Mouse (Mus musculus) right cerebral cortex, adult 2 months (tissue): ENCODE measurements at regions not wholly inside any gene's neighbourhood (a gene's known extent, or its start where the extent isn't known, plus 50 kb on each side); places are given as distances from the start of the nearest gene placed in this dataset.

Source experiments
- DNase-seq, 2 experiments: peaks; one replicate each; pipeline ENCODE4 v3.0.0; 2021 to 2022; ENCODE audit warnings: low spot score in 2 of 2

DNA sequence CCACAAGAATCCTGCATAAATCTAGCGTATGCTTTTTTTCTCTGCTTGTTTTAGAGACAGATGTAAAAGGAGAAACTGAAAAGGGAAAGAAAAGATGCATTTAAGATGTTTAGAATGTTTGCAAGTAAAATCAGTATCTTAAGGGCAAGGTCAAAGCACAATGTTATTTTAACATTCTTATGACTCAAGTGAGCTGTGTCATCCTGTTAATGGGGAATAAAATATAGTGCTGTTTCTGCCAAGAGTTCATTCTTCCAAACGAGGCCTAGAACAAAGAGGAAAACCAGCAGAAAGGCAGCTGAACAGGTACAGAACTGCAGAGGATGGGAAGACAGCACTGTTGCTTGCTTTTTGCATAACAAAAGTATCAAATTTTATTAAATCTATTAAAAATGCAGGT is 156.7 kb upstream of the Tmtc1 start:
- DNase-seq, result no peak

DNA sequence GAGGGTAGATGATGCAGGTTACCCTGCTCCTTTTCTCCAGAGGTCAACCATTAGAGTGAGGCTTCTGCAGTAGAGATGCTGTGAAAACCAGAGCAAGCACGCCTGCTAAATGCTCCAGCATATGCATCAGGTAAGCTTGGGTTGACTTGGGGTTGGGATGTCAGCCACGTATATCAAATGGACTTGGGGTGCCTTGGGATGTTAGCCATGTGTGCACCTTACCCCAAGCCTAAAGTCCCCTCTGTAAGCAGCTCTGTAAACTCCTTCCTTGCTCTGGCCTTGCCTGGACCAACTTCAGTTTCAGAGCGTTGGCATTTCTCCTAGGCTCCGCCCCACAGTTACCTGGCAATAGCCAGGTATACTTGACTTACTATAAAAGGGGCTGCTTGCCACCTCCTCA is 155.3 kb upstream of the Tmtc1 start:
- DNase-seq, result no peak

DNA sequence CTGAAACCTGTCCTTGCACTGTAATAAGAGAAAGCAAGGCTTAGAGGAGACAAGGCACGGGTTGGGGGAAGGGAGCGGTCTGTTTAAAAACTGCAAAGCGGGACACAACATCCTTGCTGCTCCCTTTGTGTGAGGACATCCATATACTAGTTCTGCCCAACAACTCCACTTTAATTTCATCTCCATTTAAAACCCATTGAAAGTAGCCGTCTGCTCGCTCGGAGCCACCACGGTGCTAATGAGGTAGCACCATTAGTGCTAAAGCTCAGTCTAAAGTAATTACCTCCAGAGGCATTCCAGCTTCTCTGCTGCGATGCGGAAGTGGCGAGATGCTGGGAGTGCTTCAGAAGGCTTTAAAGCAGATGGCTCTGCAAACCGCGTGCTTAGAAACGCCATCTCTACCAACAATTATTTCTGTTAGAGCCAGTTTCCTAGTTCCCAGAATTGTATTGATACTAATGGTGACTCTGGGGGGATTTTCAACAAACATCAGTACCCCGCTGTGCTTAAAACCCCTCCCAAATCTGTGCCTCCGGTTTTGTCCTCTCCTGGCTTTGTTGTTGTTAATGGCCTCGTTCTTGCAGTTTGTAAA is 154.7 kb upstream of the Tmtc1 start:
- DNase-seq, result peak; percentile 18 to 29

DNA sequence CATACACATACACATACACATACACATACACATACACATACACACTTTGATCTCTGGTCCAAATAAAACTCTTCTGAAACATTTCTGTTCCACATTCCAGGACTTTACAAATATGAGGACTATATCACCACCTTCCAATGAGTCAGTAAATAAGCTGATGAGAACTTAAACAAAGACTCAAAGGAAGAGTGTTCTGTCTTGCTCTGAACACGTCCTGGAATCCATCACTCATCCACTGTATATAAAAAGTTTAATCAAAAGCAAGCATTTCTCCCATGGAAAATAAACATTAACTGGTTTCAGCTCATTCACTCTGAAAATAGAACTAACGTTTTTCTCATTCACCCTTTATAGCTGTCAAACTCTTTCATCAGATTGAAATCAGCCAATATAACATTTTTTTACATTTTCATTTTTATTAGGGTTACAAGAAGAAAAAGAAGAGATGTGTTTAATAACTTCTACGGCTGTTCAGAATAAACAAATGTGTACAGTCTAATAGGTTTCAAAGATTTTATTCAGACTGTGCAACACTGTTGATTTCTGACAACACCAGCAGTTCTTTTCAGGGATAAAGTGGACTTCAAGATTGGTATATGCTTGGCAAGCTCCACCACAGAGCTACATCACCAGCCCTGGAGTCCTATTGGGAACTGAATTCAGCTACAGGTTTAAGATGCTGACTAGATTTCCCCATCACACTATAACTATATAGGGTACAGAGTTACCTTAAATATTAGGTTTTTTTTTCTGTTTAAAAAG is 151.0 kb upstream of the Tmtc1 start:
- no peak for DNase-seq

DNA sequence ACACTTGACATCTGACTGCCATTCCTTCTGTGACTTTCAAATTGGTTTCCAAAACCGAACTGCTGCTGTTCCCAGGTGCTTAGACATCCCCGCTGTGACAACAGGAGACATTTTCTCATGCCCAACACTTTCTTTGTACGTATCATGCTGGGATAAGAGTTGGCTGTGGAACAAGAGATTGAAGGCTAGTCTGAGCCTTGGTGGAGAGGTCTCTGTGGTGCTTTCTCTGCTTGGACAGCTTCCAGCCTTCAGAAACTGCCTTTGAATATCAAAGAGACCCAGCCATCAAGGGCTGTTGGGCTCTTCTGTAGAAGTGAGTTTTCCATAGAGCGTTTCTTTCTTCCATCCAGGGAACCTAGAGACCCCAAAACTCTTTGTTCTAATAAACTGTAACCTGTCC is 144.8 kb upstream of the Tmtc1 start:
- no peak for DNase-seq

DNA sequence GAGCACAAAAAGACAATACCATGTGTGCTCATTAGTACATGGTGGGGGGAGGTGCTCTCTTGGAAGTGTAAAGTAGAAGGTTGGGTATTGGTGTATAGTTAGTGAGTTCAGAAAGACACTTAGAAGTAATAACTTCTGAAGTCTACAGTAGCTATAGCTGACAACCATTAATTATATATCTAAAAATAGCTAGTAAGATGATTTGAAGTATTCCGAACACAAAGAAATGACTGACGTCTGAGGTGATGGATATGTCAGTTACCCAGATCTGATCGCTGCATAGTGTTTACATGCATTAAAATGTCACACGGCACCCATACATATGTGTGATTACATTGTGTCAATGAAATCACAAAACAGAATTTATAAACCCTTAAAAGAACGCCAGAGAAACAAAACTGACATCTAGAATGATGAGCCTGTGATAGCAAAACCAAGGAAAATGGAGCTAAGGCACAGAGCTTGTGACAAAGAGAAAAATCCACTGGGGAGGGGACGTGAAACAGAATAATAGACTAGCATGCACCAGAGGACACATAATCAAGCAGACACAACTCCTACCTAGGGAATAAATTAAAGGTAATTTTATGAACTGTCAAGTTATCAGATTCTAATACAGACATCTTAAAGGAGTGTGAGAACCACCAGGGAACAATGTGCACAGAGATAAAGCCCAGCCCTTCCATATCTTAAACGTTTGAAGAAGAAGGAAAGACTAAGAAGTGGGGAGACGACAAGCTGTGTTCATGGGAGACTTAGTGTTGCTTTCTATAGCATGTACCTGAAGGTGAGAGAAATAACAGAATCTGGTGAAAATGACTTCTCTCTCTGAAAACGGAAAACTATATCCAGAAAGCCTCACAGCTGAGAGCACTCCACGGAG is 142.5 kb upstream of the Tmtc1 start:
- no peak for DNase-seq

DNA sequence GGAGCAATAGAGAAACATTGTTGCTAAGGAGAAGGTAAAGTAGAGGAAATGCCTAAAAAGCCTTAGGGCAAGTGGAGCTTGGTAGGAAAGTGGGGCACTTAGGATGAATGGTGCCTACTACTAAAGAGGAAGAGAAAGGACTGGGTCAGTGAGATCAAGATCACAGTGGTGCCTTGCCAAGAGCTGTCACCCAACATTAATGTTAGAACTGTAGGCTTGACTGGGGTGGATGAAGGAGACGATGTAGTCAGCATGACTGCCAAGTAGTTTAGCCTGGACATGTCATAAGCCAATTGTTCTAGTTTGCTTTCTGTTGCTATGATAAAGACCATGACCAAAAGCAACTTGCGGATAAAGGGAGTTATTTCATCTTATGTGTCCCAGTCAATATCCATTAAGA is 139.9 kb upstream of the Tmtc1 start:
- no peak for DNase-seq

DNA sequence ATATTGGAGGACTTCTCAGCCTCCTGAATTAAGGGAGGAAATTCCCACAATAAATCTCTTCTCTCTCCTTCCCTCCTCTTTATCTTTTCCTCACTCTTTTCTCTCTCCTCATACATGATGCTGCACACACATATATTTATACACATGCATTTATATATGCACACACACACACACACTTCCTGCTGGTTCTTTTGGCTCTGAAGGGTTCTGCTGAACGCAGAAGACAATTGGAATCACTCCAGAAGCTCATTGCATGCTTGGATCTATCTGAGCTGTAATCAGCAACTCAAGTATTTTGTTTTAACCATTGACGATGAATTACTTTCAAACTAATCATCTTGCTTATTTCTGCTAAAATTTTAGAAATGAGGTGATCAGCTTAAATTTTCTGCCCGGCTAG is 134.1 kb upstream of the Tmtc1 start:
- DNase-seq, result no peak

DNA sequence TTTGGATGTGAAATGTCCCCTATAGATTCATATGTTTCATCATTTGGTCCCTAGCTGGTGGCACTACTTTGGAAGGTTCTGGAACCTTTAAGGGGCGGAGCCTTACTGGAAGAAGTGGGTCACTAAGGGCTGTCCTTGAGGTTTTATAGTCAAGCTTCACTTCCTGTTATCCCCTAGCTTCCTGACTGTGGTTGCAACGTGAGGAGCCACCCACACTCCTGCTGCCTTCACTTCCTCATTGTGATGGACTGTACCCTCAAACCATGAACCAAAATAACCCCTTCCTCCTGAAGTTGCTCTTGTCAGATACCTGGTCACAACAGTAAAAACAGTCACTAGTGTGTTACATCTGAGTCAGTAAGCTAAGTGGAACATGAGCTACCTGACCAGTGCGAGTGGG is 133.5 kb upstream of the Tmtc1 start:
- no peak for DNase-seq

DNA sequence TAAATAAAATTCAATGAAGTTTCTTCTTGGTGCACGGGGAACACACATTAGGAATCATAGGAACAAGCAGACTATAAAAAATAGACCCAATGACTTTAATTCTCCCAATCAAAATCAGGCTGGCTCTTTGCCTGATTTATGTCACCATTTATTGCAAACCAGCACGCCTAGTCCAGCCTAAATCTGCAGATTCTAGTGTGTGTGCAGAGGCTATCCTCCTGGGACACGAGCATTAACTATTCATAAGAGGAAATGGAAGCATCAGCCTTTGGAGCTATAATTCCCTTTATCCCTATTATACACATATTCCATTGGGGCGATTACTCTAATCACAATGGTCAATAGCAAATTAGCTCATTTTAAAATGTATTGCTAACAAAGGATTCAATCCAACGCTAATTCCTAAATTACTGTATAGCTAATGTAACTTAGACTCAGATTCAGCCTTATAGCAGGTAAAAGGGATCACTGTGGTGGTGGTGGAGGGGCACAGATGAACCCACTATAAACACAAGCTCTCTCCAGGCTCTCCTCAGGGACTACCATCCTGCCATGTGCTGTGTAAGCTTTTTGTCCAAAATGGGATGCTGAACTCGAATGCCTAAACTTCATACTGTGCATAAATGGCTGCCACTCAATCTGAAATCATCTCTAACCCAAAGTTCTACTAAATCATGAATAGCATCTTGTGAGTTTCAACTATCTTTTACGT is 130.7 kb upstream of the Tmtc1 start:
- no peak for DNase-seq

DNA sequence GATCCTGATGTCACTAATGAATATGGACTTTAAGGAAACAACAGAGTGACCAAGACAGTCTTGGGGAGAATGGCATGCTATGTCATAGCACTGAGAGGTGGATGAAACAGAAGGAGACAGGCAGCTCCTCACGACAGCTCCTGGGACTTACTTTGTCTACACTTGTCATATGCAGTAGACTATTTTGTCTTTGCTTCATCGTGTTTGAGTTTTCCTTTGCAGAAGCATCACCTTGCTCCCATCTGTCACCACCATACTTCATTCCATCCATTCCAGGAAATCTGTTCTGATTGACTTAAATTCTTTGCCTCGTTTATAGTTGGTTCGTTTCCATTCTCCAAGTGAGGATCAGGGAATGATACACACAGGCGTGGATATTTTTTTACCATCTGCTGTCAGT is 128.0 kb upstream of the Tmtc1 start:
- no peak for DNase-seq

DNA sequence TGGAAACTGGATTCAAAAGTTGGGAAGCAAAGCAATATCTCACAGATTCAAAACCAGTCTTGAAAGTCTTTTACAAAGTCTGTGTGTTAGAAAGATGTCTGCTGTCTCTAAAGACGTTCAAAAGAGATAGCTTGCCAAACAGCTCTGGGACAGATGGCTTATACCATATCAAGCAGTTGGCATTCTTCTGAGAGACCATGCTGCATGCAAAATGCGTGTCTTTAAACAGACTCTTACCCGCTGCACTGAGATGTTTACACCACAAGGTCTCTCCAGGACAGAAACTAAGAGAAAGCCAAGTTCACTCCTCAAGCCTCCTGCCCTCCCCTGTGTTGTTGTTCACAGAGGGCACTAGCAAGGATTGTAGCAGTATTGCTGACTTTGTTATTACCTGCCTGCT is 127.5 kb upstream of the Tmtc1 start:
- DNase-seq, result peak; percentile 29 to 38

DNA sequence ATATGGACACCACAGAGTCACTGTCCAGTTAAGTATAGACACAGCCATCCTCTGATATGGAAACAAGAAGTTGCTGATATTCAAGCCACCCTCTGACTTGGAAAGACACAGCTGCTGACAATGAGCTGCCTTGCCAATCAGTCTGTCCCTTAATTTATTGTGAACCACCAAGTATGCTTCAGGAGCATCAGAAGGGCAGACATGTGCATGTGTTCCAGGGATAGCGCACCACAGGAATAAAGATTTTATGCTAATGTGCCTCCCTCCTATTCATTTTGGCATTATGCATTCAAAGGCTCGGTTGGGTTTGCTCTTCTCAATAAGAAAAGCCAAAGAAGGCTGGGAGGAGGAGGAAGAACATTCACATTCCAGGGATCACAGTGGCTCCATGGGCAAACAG is 120.0 kb upstream of the Tmtc1 start:
- no peak for DNase-seq

DNA sequence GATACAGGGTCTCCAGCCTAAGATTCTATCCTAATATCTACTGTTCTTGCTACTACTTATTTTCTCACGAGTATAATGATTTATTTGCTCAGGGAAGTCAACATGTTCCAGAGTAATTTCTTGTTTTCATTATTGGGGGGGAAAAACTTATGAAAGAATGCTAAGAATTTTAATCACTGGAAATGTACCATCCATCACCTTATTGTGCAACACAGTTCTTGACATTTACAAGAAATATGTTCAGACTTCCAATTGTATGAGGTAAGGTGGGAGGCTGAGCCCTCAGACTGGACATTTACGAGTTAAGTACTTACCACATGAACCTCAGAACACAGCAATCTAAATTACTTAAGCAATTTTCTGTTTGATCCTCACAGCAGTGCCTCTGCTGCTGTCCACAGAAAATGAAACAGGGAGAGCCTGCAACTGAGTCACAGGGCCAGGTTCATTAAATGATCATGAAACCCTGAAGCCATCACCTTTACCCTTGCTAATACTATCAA is 118.1 kb upstream of the Tmtc1 start:
- DNase-seq, result no peak

DNA sequence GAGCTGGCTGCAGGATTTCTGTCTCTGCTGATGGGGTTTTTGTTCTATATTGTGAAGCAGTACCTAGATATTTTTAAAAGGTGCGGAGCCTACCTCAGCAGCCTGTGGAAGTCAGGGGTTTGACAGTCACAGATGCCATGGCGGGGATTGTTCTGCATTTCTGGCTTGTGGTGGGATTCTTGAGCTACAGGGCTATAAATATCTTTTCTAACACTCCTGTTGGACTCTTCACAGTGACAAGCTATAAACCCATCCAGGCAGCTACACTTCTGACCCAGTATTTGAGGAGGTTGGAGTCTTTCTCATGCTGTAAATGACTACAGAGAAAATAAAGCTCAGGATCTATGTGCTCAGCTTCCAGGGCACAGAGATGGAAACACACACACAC is 112.3 kb upstream of the Tmtc1 start:
- DNase-seq, result no peak

DNA sequence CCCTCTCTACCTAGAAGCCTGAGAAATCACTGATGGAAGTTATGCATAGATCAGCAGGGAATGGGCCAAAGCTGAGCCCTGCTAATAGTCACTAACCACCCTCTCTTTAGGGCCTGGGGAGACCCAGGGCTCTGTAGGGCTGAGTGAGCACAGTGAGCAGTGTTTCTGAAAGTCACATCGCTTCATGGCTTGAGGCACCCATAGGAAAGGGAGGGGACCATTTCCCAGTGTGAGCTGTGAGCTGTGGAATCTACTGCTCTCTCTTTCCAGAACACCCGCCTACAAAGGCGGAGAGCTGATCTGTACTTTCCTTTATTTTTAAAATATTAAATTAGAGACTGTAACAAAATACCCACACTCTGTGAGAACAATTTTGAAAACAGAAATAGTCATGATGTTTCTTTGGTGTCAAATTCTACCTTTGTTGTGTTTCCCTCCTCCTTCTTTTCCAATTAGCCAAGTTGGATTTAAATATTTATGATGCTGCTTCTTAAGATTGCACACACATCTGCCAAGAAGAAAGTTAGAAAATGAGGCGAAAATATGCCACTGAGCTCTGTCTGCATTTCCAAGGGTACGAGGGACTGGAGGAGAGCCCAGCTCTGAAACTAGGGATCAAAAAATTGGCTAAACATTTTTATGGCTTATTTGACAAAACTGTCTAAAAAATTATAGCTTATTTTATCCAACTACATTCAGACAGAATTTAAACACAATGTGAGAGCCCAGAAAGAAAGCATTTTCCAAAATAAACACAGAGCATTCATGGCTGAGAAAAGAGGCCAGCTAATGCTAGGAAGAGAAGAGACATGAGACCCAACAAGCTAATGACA is 111.7 kb upstream of the Tmtc1 start:
- DNase-seq, result peak; percentile 33 to 41

DNA sequence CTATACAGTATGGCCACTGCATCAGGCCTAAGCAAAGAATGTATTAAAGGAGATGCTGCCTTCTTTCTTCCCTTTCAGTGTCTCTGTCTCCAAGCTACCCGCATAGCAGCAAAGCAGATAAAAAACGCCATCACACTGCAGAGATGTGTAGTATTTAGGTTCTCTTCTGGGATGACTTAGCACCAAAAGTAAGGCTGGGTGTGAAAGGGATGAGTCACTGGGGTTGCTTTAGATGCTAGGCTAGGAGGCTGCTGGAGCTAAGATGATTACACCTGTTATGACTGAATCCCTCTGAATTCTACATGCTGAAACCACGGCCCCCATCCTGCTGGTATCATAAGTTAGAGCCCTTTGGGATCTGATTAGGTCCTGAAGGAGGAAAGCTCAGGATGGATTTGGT is 110.3 kb upstream of the Tmtc1 start:
- DNase-seq, result peak; percentile 39

DNA sequence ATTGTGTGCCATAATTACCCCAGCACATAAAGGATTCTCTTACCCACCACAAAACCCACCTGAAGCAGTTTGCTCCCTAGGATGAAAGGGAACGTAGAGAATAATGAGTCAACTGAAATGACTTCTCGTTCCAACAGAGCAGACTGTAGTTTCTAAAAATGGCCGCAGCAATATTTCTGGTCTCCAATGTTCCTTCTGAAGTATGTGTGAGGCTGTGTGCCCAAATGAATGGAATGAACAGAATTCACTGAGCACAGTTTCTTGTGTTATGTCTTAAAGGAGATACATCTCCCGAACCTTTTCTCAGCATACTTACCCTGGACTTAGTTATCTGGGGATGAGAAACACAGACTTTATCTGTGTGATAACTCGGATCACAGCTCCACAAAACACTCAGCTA is 109.4 kb upstream of the Tmtc1 start:
- no peak for DNase-seq

DNA sequence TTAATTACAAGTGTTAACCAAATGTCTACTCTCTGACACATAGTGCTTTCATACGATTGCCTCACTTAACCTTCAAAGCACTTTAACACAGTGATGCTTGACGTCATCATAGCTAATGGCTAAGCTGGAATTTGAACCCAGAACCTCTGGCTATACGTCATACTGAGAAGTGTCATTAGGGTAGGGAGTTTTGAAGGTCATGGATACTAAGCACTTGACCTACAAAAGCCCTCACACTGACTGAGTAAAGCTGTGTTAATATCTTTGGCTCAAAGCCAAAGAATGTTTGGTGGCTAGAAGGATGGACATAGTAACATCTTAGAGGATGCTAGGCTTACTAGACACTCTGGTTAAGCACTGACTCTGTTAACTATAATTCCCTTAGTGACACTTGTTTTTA is 106.9 kb upstream of the Tmtc1 start:
- no peak for DNase-seq

DNA sequence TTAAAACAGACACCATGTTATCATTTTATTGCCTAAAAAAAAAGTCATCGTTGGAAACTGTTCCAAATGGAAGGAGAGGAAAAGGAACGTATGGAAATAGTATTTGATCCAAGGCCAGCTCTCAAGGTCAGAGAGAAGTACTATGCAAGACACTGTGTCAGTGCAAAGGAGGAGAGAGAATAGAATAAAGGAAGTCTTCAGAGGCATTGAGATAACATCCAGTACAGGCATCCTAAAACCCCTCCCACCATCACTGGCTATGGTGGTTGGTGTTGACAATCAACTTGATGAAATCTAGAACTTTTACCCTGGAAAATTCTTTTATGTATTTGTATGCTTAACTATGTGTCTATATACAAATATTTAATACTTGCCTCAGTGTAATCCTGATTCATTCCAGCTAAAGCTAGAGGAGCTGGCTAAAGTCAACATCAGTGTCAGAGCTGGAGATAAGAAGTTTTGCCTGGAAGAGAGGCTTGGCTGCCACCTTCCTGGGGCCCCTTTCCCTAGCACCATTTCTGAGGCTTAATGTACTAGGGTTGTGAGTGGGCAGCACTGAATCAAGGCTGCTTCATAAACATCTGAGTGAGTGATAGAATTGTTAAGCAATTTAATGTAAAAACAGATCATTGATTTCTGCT is 104.1 kb upstream of the Tmtc1 start:
- DNase-seq, result no peak

DNA sequence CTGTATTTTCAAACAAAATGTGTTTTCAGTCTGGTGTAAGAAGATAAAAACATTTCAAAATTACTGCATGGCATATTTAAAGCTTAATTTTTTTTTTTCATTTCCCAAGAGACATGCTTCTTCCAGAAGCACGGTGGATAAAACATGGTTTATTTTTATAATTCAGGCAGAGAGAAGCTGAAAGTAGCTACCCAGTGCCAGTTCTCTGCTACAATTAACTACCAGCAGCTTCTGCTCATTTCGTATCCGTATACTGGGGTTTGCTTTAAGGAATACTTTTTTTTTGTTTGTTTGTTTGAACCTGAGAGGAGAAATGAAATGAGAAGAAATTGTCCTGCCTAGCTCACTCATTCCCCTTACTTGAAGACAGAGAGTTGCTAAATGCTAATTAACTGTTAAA is 98.9 kb upstream of the Tmtc1 start:
- DNase-seq, result no peak
